Mouse (Mus musculus) kidney, postnatal 14 days (tissue): Measurements from ENCODE around the gene Serinc3.
A peak's percentile ranks its signal among the peaks of the same experiment; 100 is the strongest.
"Not testable (repeated sequence)": the region's sequence is repeated elsewhere in the genome, so short reads cannot be mapped to it uniquely, and the experiment has no call there.

Source experiments
- DNase-seq: peaks from one replicate; pipeline ENCODE4 v3.0.0; 2022; ENCODE audit warnings: mixed read lengths

Serinc3 gene

DNA sequence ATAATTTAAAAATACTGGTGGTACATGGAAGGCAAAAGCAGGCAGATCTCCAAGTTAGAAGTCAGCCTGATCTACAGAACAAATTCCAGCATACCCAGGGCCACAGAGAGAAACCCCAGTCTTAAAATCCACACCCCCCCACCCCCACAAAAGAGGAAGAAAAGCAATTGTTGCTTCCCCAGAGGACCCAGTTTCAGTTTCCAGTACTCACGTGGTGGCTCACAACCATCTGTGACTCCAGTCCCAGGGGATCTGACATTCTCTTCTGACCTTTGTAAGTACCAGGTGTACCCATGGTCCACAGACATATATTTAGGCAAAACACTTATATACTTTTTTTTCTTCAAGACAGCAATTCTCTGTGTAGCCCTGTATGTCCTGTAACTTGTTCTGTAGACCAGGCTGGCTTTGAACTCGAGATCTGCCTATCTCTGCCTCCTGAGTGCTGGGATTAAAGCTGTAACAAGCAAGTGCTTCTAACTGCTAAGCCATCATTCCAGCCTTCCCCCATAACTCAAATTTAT lies 17.8 kb upstream of the Serinc3 start:
- DNase-seq = no peak

DNA sequence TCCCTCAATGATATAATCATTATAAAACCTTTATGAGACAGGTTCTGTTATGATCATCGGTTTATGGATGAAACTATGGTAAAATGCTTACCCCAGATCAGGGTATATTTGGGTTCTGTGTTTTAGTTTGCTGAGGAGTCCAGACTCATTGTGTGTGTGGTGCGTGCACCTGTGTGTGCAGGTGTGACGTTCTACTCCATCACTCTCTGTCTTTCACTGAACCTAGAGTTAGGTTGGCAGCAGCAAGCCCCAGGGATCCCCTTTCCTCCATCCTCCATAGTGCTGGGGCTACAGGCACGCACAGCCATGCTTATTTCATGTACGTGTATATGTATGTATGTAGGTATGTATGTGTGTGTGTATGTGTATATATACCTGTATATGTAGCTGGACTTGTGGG lies 17.1 kb upstream of the Serinc3 start:
- no peak for DNase-seq

DNA sequence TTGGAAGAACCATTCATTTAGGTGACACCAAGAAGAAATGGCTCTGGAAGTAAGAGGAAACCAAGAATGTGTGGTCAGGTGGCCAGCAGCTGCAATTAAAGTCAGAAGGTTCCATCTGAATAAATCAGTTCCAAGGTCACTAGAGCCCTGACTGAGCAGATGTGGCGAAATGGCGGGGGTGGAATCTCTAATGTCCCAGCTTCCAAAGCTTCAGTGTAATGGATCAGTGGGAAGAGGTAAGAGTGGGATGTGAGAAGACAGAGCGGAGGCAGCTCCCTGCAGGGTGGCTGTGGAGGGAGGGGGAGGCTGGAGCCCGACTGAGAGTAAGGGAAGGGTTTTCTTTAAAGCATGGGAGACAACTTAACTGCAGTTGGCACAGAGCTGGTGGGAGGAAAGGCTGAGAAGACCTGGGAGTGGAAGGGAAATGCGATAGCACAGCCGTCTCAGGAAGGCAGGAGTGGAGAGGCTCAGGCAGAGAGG lies 16.5 kb upstream of the Serinc3 start:
- DNase-seq = peak; percentile 36

DNA sequence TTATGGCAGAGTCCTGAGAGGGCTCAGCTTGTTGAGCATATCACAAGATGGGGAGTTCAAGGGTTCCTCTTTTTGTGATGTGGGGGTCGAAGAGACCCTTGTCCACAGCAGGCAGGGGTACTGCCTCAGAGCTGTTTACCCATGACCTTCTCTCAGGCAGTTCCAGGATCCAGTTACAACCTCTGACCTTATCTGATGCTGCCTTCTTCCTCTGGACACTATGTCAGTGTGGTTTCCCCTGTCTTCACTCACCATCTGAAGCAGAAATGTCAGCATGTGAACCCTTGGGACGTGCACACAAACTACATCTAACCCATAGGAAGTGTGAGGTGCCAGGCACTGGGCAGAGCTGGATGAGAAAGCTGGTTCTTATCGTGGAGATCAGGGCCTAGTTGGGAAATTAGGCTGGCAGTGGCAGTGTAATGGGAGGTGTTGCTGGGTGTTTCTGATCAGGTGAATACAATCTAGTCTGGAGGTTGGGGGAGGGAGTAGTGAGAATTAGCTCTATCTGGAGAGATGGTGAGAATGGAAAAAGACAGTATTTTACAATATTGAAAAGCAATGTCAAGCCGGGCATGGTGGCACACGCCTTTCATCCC lies 15.3 kb upstream of the Serinc3 start:
- DNase-seq = no peak

DNA sequence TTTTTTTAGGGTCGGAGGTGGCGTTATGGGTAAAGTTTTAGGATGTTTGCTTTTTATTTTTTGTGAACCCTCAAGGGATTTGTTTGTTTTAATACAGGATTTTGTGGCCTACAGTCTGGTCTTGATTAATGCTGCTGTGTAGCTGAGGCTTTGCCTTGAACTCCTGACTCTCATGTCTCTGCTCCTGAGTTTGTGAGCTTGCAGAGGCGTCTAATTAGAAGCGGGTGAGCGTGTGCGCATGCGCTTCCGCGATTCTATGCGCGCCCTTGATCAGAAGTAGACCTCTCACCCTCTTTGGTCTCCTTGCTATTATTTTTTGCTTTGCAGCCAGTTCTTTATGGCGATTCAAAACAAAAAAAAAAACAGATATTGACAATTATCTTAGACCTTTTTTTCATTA lies 14.5 kb upstream of the Serinc3 start:
- DNase-seq = no peak

DNA sequence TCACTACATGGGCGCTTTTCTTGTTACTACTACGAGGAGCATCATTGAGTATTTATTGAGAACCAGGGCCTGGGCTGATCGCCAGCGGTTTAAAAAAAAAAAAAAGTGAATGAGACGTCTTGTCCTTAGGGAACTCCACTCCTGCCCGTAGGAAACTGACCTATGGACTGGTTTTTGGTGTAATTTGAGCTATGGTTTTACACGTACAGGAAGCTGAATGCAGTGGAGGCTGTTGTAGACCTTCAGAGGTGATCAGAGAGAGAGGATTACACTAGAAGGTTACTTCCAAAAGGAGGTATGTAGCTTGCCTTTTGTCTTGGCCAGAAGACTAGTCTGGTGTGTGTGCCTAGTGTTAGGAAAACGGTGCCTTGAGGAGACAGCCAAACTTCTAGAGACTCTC lies 14.0 kb upstream of the Serinc3 start:
- DNase-seq = peak; percentile 64

DNA sequence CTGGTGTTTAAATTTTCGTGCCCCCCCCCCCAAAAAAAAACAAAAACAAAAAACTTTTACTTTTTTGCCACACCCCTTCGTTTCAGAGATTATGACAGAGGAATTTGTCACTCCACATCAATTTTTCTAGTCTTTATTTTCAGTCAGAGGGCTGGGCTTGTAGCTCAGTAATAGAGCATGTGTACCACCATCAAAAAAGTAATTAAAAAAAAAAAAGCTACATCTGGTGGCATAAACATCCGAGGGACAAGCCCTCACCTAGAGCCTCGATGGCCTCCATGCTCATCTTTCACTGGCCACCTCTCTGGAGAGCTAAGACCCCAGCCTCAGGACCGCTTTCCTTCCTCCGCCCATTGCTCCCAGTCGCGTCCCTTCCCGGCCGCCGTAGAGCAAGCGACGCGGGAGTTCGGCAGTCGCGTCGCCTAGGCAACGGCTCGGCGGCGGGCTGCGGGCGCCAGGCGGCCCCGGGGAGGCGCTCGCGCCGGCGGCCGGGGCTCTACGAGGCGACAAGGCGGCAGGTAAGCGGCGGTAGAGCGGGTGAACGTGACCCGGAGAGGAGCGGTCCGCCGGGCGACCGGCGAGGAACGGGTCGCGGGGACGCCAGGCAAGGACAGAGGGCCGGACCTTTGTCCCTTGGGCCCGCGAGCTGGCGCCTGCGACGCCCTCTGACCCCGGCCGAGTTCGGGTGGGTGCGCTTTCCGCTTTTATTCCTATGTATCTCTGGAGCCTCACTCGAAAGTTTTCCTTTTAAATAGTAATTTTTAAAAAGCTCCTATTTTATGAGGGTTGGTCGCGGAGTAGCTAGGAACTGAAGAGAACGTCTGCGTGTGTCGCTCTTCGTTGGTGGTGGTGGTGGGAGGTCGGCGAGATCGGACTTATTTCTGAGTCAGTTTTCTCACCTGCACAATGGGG lies 13.3 kb upstream of the Serinc3 start, which contains the start of gene Pkig:
Pkig (plus strand) TSS at position 412 of the 912 bp plus-strand sequence.
- DNase-seq = peak; percentile 91

DNA sequence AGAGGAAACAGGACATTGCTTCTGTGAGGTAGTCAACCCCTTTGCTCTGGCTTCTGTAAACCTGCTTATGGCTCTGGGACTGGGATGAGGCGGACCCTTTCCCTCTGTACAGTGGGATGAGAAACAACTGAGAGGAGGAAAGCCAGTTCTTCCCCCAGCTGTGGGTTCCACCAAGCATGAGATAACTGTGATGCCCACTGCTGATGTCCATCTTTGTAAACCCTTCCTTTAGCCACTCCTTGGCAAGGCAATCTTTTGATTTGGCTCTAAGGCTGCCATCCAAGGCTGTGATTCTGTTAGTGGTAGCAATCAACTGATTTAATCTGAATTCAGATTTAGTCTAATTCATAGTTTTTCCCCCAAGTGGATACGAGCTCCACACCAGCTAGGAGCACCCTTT lies 12.6 kb upstream of the Serinc3 start:
- DNase-seq = no peak

DNA sequence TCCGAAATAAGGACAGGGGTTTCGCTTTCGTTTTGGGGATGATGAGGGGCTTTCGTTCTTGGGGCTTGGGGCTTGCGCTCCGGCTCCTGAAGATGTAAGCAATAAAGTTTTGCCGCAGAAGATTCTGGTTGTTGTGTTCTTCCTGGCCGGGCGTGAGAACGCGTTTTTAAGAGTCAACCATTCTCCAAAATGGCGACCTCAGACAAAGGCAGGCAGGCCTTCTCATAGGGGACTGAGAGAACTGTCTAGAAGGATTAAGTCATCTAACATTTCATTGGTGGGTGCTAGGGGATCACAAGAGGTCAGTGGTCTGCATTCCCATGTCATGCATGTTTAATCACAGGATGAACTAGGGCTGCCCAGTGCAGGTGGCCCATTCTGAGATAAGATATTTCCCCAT lies 10.8 kb upstream of the Serinc3 start:
- DNase-seq = not testable (repeated sequence)

DNA sequence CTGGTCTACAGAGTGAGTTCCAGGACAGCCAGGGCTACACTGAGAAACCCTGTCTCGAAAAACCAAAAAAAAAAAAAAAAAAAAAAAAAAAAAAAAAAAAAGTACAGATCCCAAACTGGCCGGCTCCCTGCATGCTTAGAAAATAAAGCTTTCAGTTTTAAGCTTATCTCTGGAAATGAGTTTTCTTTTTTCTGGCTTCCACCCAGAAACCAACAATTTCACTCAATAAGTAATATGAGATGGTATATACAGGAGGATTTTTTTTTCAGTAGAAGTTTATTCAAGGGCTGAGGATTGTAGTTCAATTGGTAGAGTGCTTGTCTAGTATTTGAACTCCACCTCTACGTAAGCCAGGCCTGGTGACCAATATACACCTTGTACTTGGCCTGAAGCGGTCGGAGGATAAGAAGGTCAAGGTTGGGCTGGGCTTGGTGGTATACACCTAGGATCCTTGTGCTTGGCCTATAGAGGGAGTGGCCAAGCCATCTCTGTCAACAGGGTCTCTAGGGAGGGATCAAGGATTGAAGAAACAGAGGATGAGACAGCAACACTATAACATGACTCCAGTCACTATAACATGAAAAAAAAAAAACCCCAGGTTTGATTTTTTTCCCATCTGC lies 1.6 kb upstream of the Serinc3 start:
- DNase-seq = no peak

DNA sequence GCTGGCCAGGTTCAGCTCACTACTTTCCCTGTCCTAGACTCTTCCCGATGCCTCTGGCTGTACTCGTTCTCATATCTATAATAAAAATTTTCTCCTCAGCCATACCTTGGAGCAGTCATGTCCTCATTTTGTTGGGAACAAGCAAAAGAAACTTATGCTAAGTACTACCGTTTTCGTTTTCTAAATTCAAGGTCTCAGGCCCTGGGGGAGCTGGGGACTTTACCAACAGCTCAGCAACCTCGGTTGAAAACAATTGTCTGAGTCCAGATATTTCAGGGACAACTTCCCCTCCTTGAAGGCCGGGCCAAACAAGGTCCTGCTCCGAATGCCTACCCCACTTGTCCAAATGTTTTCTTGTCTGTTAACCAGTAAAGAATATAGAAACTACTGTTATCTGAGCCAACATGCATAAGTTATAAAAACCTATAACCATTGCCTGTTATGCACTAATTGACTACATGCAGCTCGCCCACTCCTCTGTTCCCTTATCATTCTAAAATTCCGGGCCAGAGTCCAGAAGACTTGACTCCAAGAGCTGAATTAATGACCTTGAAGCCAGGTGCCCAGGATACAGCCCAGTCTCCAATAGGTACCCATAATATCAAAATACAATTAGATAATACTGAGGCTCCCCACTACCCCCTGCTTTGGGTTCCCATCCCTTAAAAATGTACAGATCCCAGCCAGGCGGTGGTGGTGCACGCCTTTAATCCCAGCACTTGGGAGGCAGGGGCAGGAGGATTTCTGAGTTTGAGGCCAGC lies 949 bp upstream of the Serinc3 start:
- DNase-seq = no peak

DNA sequence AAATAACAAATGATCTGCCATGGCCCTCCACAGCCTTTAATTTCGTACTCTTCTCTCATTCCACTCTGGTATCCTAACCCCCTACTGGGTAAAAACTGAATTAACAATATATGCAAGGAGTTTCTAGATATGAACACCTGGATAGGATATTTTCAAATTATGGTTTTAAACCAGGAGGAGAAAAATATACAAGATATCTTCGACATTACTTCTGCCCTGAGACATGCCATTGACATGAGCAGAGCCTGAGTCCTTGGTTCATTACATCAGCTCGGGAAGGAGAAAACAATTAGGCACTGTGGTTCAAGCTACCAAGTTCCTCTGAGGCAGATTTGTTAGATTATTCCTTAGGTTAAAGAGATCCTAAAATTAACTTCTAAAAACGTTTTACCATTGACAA lies 884 bp downstream of the Serinc3 start:
- no peak for DNase-seq

DNA sequence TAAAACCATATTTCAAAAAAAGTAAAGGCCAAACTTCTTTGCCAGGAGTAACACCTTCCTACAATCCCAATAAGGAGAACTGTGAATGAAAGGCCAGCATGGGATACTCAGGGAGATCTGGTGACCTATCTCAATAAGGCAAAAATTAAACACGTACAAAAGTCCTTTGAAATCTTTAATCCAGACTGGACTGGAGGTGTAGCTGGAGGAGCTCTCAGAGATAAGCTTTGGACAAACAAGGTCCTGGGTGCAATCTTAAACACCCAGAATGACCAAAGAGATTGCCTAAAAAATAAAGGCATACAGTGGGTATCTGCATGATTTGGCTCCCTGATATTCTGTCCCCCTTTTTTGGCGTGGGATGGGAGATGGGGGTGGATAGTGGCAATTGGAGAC lies 1.4 kb downstream of the Serinc3 start:
- DNase-seq = no peak

DNA sequence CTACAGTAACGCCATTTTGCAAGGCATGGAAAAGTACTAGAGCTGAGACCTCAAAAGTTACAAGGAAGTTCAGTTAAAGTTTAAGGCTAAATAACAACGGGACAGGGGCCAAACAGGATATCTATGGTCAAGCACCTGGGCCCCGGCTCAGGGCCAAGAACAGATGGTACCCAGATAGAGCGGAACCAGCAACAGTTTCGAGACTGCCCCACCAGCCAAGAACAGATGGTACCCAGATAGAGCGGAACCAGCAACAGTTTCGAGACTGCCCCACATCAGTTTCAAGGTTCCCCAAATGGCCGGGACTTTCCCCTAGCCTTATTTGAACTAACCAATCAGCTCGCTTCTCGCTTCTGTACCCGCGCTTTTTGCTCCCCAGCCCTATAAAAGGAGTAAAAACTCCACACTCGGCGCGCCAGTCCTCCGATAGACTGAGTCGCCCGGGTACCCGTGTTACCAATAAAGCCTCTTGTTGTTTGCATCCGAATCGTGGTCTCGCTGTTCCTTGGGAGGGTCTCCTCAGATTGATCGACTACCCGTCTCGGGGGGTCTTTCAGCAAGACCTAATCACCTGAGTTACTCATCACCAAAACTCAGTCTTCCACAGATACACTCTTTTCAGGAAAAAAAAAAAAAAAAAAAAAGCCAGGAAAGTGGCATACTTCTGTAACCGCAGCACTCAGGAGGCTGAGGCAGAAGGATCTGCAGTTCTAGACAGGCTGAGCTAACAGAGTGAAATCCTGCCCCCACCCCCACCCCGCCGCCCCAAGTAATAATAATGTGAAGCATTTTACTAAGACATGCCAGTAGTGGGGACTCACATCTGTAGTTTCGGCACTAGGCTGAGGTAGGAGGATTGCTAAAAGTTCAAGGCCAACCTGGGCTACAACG lies 2.0 kb downstream of the Serinc3 start:
- DNase-seq = peak; percentile 71

DNA sequence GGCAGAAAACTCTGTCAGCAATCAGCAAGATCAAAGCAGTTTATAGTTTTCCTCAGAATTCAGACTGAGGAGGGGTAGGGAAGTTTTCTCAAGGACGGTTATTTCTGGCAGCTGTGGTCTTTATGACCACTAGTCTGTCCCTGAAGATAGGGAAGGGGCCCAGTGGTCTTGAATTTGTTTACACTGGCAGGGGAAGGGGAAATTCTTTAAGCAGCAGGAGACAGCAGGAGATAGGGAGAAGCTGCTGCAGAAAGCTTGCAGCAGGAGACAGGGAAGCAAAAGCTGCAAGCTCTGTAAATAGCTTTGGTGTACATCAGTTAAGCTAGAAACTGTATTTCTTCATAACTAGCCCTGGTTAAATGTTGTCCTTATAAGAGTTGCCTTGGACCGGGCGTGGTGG lies 3.2 kb downstream of the Serinc3 start:
- DNase-seq = peak; percentile 48

DNA sequence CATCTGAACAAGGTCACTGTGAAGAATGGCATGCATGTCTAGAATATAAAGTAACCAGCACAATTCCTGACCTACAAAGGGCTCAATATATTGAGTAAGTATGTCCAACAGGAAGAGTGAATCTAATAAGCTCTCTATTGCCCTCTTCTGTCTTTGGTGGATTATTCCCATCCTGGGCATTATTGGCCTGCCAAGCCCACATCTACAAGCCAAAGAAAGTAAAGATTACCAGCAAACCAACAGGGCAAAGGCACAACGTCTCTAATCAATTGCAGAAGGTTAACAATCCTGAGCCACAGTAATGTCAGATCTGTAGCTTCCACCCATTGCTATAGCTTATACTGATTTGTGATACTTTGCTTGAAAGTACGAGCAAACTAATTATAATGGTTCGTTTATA lies 4.4 kb downstream of the Serinc3 start:
- no peak for DNase-seq

DNA sequence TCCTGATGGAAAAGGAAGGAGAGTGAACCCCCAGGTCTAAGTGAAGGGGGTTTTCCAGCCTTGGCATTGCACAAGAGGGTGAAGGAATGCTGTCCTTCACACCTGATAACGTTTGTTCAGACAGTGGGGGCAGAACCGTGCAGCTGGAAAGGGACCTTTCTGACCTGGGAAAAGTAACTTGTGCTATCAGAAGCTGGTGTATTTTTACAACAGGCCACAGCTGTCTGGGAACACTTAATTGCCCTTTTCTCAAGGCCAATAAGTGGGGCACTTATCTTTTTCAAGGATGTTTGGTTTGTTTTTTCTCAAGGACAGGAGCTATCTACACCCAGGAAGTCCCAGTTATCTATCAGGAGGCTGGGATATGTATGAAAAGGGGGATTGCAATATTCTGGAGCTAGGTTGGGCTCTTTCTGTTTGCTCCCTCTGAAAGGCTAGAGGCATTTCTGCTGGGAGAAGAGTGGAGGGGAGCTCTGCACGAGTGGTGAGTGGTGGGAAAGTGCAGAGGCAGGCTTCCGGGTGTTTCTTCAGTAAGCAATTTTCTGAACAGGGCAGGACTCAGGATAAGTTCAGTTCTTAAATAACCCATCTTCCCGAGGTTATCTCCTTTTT lies 7.2 kb downstream of the Serinc3 start:
- no peak for DNase-seq

DNA sequence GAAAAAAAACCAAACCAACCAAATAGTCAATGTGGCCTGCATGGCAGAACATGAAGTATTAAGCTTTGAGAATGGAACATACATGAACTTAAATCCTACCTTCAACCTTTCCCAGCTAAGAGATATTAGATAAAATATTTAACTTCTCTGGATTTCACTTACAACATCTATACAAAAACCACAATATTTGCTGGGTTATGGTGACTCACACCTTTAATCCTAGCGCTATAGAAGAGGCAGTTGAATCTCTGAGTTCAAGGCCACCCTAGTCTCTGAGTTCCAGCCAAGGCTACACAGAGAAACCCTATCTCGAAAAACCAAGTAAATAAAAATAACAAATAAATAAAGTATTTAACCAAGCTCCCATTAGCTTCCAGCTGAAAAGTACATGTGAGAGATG lies 8.9 kb downstream of the Serinc3 start:
- DNase-seq = no peak

DNA sequence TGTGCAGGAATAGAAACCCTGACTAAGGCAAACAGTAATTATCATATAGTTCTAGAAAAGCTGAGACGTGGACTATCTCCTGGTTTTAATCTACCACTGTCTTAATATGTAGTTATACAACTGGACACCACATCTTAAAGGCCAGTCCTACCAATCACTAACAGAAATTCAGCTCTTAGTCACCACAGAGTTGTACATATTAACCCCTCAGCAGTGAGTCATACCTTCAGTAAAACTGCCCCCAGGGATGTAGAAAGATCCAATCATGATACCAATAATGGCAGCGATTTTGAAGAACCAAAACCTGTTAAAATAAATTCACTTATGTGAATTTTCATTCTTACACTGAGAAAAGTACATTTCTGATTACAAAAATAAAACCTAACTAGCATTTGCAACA lies 10.7 kb downstream of the Serinc3 start:
- DNase-seq = no peak

DNA sequence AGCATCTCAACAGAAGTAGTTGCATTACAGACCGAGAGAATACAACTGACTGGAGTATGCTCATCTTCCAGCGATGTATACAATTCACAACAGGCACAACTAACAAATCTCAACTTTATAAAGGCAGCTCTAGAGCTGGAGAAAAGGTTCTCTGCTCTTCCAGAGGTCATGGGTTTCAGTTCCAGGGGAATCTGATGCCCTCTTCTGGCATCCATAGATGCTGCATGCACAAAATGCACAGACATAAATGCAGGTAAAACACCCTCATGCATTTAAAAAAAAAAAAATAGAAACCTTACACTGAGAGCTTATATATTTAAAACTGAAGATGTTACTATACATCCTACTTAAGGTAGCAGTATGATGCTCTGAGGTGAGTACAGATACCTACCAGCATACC lies 13.2 kb downstream of the Serinc3 start:
- no peak for DNase-seq

DNA sequence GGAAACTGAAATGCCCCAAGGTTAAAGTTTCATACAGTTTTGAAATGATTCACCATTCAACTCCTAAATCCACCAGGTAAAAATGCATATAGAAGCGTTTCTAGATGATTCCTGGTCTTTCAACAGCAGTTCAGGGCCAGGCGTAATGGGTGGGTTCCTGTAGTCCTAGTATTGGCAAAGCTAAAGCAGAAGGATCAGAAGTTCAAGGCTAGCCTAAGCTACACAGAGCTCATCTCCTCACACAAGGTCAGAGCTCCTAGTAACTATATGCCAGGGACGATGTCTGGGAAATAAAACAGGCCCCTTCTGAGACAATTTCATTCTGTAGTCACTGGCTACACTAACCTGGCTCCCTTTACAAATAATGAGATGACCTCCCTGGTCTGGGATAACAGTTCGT lies 13.7 kb downstream of the Serinc3 start:
- DNase-seq = no peak
